In the genomic region with DNA sequence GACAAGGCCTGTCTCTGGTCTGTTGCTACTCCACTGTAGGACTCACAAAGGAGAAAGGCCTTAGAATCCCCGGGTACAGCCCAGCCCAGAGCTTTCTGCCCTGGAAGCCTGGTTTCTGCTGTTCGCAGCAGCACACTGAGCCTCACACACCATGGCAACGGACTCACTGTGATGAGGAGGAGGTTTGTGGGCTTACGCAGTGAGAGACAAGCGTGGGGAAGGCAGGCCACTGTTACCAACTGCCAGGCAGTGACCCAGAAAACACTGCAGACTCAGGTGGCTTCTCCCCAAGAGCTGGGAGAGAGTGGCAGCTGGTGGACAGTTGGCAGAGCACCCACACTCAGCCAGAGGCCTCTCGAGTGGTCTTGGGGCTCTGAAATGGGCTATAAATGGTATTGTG, we compare ENCODE assay signal across 13 mouse cellular contexts. TPM values are rescaled to one million over a fixed set of nuclear protein-coding genes. Genes with fewer than 3 reads are reported as not detected.
DNase-seq lines count a peak whose midpoint lies in the region; ATAC-seq and TF ChIP-seq lines count a peak whose summit lies in the region.
"Had no signal": no experiment of that assay in that cellular context is flagged by ENCODE, and none has a peak within 500 bp of the region (broad histone marks: within the 10 kb centered on the region; RNA-seq: fewer than 3 reads in every experiment).

No protein-coding gene starts in this region.

- WGBS in hindbrain, embryonic 15.5 days = 40% methylated on average over 6 of the region's 6 CpGs
- WGBS in midbrain, embryonic 12.5 days = 59% methylated on average over 6 of the region's 6 CpGs
- 82% methylated on average over 6 of the region's 6 CpGs for WGBS in lung, postnatal 0 days

- H3K4me2 ChIP-seq in hindbrain, embryonic 15.5 days = no peak overlapping the region
- no peak overlapping the region for H3K4me2 ChIP-seq in midbrain, embryonic 12.5 days (replicated peaks)
- H3K4me2 ChIP-seq in lung, postnatal 0 days (replicated peaks; ENCODE audit: low read depth, low read length) = no peak overlapping the region
- H3K4me2 ChIP-seq: liver, embryonic 13.5 days had no signal

- no peak overlapping the region for H3K4me3 ChIP-seq in hindbrain, embryonic 15.5 days
- H3K4me3 ChIP-seq in midbrain, embryonic 12.5 days = no peak overlapping the region
- H3K4me3 ChIP-seq in lung, postnatal 0 days (ENCODE audit: low read depth, low read length) = no peak overlapping the region
- H3K4me3 ChIP-seq: liver, embryonic 13.5 days had no signal

- H3K36me3 ChIP-seq in hindbrain, embryonic 15.5 days = no peaks in the 10 kb centered on the region
- no peaks in the 10 kb centered on the region for H3K36me3 ChIP-seq in midbrain, embryonic 12.5 days
- no peaks in the 10 kb centered on the region for H3K36me3 ChIP-seq in lung, postnatal 0 days (ENCODE audit: insufficient read depth, low read length)
- H3K36me3 ChIP-seq: liver, embryonic 13.5 days had no signal

- TF ChIP-seq CTCF in lung, postnatal 0 days (IDR thresholded peaks at IDR 0.05) = no peak

- no peak overlapping the region for H3K9ac ChIP-seq in hindbrain, embryonic 15.5 days
- no peak overlapping the region for H3K9ac ChIP-seq in midbrain, embryonic 12.5 days (replicated peaks)
- no peak overlapping the region for H3K9ac ChIP-seq in lung, postnatal 0 days (replicated peaks; ENCODE audit: low read depth)
- H3K9ac ChIP-seq: liver, embryonic 13.5 days had no signal

- H3K27ac ChIP-seq in hindbrain, embryonic 15.5 days (replicated peaks) = 0 out of 2 replicates have a peak overlapping the region, but pooled peaks have one; percentile 23
- H3K27ac ChIP-seq in midbrain, embryonic 12.5 days (replicated peaks) = peak overlapping the region; percentile 8; the same call in 1 of the 2 replicates
- no peak overlapping the region for H3K27ac ChIP-seq in lung, postnatal 0 days (ENCODE audit: low read length)
- H3K27ac ChIP-seq: liver, embryonic 13.5 days had no signal

- no peaks in the 10 kb centered on the region for H3K9me3 ChIP-seq in hindbrain, embryonic 15.5 days
- H3K9me3 ChIP-seq in midbrain, embryonic 12.5 days = no peaks in the 10 kb centered on the region
- no peaks in the 10 kb centered on the region for H3K9me3 ChIP-seq in lung, postnatal 0 days (ENCODE audit: low read length)
- H3K9me3 ChIP-seq: liver, embryonic 13.5 days had no signal

- no peaks in the 10 kb centered on the region for H3K27me3 ChIP-seq in hindbrain, embryonic 15.5 days
- peaks cover 3% of the 10 kb centered on the region; the same call in 1 of the 2 replicates for H3K27me3 ChIP-seq in midbrain, embryonic 12.5 days
- H3K27me3 ChIP-seq in lung, postnatal 0 days (replicated peaks; ENCODE audit: insufficient read depth, low read length) = no peaks in the 10 kb centered on the region
- H3K27me3 ChIP-seq: CH12.LX; liver, embryonic 13.5 days had no signal

- ATAC-seq in hindbrain, embryonic 15.5 days (ENCODE audit: low FRiP score, low read depth) = peak; percentile 73
- no peak for ATAC-seq in midbrain, embryonic 12.5 days (ENCODE audit: low FRiP score, low read depth)
- ATAC-seq in lung, postnatal 0 days = no peak

- no peak for TF ChIP-seq EP300 in lung, postnatal 0 days (IDR thresholded peaks at IDR 0.05)

- DNase-seq in Muller cell, postnatal 12 days (ENCODE audit: inconsistent ontology term) = peak; percentile 11
- peak; percentile 24 for DNase-seq in cerebellum, adult 9-10 months
- DNase-seq in MN1 (ENCODE audit: low spot score) = no peak
- no peak for DNase-seq in adrenal gland, adult 2 months
- no peak for DNase-seq in lung, postnatal 0 days (ENCODE audit: low spot score)
- DNase-seq in thymus, postnatal 14 days = no peak
- DNase-seq: gastrocnemius, postnatal 10 days; liver, embryonic 13.5 days had no signal

- peaks cover 18% of the 10 kb centered on the region for H3K4me1 ChIP-seq in hindbrain, embryonic 15.5 days (replicated peaks)
- H3K4me1 ChIP-seq in midbrain, embryonic 12.5 days = peaks cover 24% of the 10 kb centered on the region
- H3K4me1 ChIP-seq in lung, postnatal 0 days (ENCODE audit: insufficient read depth, low read depth, low read length) = no peaks in the 10 kb centered on the region
- H3K4me1 ChIP-seq: liver, embryonic 13.5 days had no signal

RNA-seq across cellular contexts. Expression of a gene that starts 42.3 kb away (rescaled TPM):
- polyA plus RNA-seq in hindbrain, embryonic 15.5 days (2015; fragmentation: Nextera tagmentation; extraction: Ambion mirVana) = not detected in 2 replicates
- not detected in 2 replicates for polyA plus RNA-seq in midbrain, embryonic 12.5 days (2016; fragmentation: Nextera tagmentation; extraction: Ambion mirVana)
- not detected for total RNA-seq in adrenal gland, adult 2 months (2021)
- polyA plus RNA-seq in adrenal gland, adult 2 months (2012; rRNA removed) = not detected in 2 replicates
- not detected in 2 replicates for polyA plus RNA-seq in lung, postnatal 0 days (2015; fragmentation: Nextera tagmentation; extraction: Ambion mirVana)
- total RNA-seq: CH12.LX; common myeloid progenitor, adult 5-6 weeks; gastrocnemius, postnatal 10 days; hematopoietic stem cell, adult 5-6 weeks had no signal
- polyA plus RNA-seq: liver, embryonic 13.5 days had no signal

Comparison
In these comparisons a context has a peak if more than half of its experiments do, and no peak if none do; other contexts are left out.
1. DNase-seq: peak in Muller cell, postnatal 12 days (single experiment) and cerebellum, adult 9-10 months (single experiment); none in MN1 (single experiment), adrenal gland, adult 2 months (single experiment), lung, postnatal 0 days (single experiment) and thymus, postnatal 14 days (single experiment).